Mouse (Mus musculus) mouse trophoblast stem cell (cell line): Measurements from ENCODE around the gene B9d1.

Experiments
- in situ Hi-C, 2 experiments: fragments of 300-500 bp; cut with MseI, MboI; formaldehyde crosslinking; loops; 2 replicates in 1 of 2; 3 replicates in 1 of 2; pipeline ENCODE4 v1.15.1; 2025

The B9d1 gene

GRCm38 (mm10) chr11:61540642-61541041 lies 35.7 kb downstream of the B9d1 start:
- in situ Hi-C loops: no loop called here

- in situ Hi-C loops: no loop called here
Measured at GRCm38 (mm10) chr11:61541106-61541505, 36.2 kb downstream of the B9d1 start.

- in situ Hi-C loops: no loop called here
Measured at GRCm38 (mm10) chr11:61545586-61545985, 40.6 kb downstream of the B9d1 start.

- in situ Hi-C loops: no loop called here
Measured at GRCm38 (mm10) chr11:61546452-61546851, 41.5 kb downstream of the B9d1 start.

GRCm38 (mm10) chr11:61547710-61548109 lies 42.8 kb downstream of the B9d1 start:
- in situ Hi-C loops: no loop called here

GRCm38 (mm10) chr11:61550631-61551030 lies 45.7 kb downstream of the B9d1 start:
- in situ Hi-C loops: no loop called here

- in situ Hi-C loops: no loop called here
Measured at GRCm38 (mm10) chr11:61553015-61553754, 48.2 kb downstream of the B9d1 start.

GRCm38 (mm10) chr11:61559572-61559971 lies 54.6 kb downstream of the B9d1 start:
- in situ Hi-C loops: no loop called here

GRCm38 (mm10) chr11:61562421-61562820 lies 57.5 kb downstream of the B9d1 start:
- in situ Hi-C loops: no loop called here
